Mouse (Mus musculus): ENCODE measurements at regions not wholly inside any gene's neighbourhood (a gene's known extent, or its start where the extent isn't known, plus 50 kb on each side); places are given as distances from the start of the nearest gene placed in this dataset.

GRCm38 (mm10) chr14:98937933-98938332 is 56.2 kb downstream of the Rpl36a-ps1 start:
- no peak for DNase-seq (ENCODE audit: low spot score)

GRCm38 (mm10) chr14:98937373-98937772 is 56.7 kb downstream of the Rpl36a-ps1 start:
- no peak for DNase-seq (ENCODE audit: low spot score)

GRCm38 (mm10) chr14:98933371-98933916 is 60.7 kb downstream of the Rpl36a-ps1 start:
- DNase-seq (ENCODE audit: low spot score) = no peak

GRCm38 (mm10) chr14:98929276-98929675 is 64.8 kb downstream of the Rpl36a-ps1 start:
- DNase-seq (ENCODE audit: low spot score) = no peak

GRCm38 (mm10) chr14:98908234-98908633 is 85.9 kb downstream of the Rpl36a-ps1 start:
- DNase-seq (ENCODE audit: low spot score) = no peak

- DNase-seq (ENCODE audit: low spot score) = no peak
These were observed 95.2 kb downstream of the Rpl36a-ps1 start for GRCm38 (mm10) chr14:98898876-98899275.

GRCm38 (mm10) chr14:98897390-98897789 is 96.7 kb downstream of the Rpl36a-ps1 start:
- DNase-seq (ENCODE audit: low spot score) = no peak

- DNase-seq (ENCODE audit: low spot score) = no peak
These were observed 98.2 kb downstream of the Rpl36a-ps1 start for GRCm38 (mm10) chr14:98895933-98896332.

- no peak for DNase-seq (ENCODE audit: low spot score)
These were observed 101.4 kb downstream of the Rpl36a-ps1 start for GRCm38 (mm10) chr14:98892670-98893069.

- no peak for DNase-seq (ENCODE audit: low spot score)
These were observed 102.7 kb downstream of the Rpl36a-ps1 start for GRCm38 (mm10) chr14:98891252-98891947.

- no peak for DNase-seq (ENCODE audit: low spot score)
These were observed 106.5 kb downstream of the Rpl36a-ps1 start for GRCm38 (mm10) chr14:98887588-98887987.

GRCm38 (mm10) chr14:98886982-98887381 is 107.1 kb downstream of the Rpl36a-ps1 start:
- DNase-seq (ENCODE audit: low spot score) = no peak

- no peak for DNase-seq (ENCODE audit: low spot score)
These were observed 111.5 kb downstream of the Rpl36a-ps1 start for GRCm38 (mm10) chr14:98882586-98882985.

GRCm38 (mm10) chr14:98877956-98878355 is 116.2 kb downstream of the Rpl36a-ps1 start:
- DNase-seq (ENCODE audit: low spot score) = peak; percentile 19

GRCm38 (mm10) chr14:98873446-98873845 is 120.7 kb downstream of the Rpl36a-ps1 start:
- DNase-seq (ENCODE audit: low spot score) = no peak

GRCm38 (mm10) chr14:98869888-98870287 is 124.2 kb downstream of the Rpl36a-ps1 start:
- DNase-seq (ENCODE audit: low spot score) = no peak

GRCm38 (mm10) chr14:98866880-98867279 is 127.2 kb downstream of the Rpl36a-ps1 start:
- no peak for DNase-seq (ENCODE audit: low spot score)

- DNase-seq (ENCODE audit: low spot score) = no peak
These were observed 130.1 kb downstream of the Rpl36a-ps1 start for GRCm38 (mm10) chr14:98864001-98864400.

GRCm38 (mm10) chr14:98863598-98863997 is 130.5 kb downstream of the Rpl36a-ps1 start:
- no peak for DNase-seq (ENCODE audit: low spot score)

GRCm38 (mm10) chr14:98862095-98862735 is 131.9 kb downstream of the Rpl36a-ps1 start:
- no peak for DNase-seq (ENCODE audit: low spot score)

- no peak for DNase-seq (ENCODE audit: low spot score)
These were observed 135.3 kb downstream of the Rpl36a-ps1 start for GRCm38 (mm10) chr14:98858801-98859200.

GRCm38 (mm10) chr14:98848500-98848899 is 145.6 kb downstream of the Rpl36a-ps1 start:
- DNase-seq (ENCODE audit: low spot score) = no peak

- DNase-seq (ENCODE audit: low spot score) = no peak
These were observed 149.9 kb downstream of the Rpl36a-ps1 start for GRCm38 (mm10) chr14:98844221-98844620.

Data from ovary, adult 18-20 months (tissue).